Mouse (Mus musculus) lung, adult 2 months (tissue): Measurements from ENCODE around the gene Ppig. TPM values are rescaled to one million over a fixed set of nuclear protein-coding genes. Genes with fewer than 3 reads are reported as not detected.

Experiments used
- DNase-seq: peaks from one replicate; pipeline ENCODE4 v3.0.0; 2022
- H3K4me1 ChIP-seq: fragments of 200-500 bp; 2 replicates; pipeline ENCODE4 v1.6.1; 2011; ENCODE audit warnings: low read length; ENCODE audit not compliant: control insufficient read depth, insufficient read depth
- H3K4me3 ChIP-seq: fragments of 200-500 bp; replicated peaks from 2 replicates; pipeline ENCODE3; 2011; ENCODE audit warnings: low read depth, mild to moderate bottlenecking, control low read depth, low read length; ENCODE audit errors: extremely low read depth
- CTCF ChIP-seq: fragments of 200-500 bp; IDR thresholded peaks from 2 replicates; pipeline ENCODE4 v1.5.1; 2011; ENCODE audit warnings: mild to moderate bottlenecking, low read length, control low read depth; ENCODE audit not compliant: insufficient read depth
- POLR2A ChIP-seq: fragments of 200-500 bp; IDR thresholded peaks from 2 replicates; pipeline ENCODE4 v1.6.1; 2011; ENCODE audit warnings: low read depth, mild to moderate bottlenecking, control low read depth, low read length, borderline replicate concordance; ENCODE audit errors: extremely low read depth
- WGBS: fragments of 180-500 bp; shearing (Covaris S2); methylation state at CpG from one replicate; pipeline ENCODE4 v1.1.7; 2018; 5-methylcytosine and 5-hydroxymethylcytosine counted together
- polyA plus RNA-seq: library from polyadenylated mRNA; depleted of rRNA; stranded (reverse); fragments of >200 nt; gene quantifications from 2 replicates; pipeline ENCODE4 v1.2.3, GENCODE M21; 2012; rRNA removed

Gene Ppig
- polyA plus RNA-seq, 1 experiment, result 2.2 TPM

DNA sequence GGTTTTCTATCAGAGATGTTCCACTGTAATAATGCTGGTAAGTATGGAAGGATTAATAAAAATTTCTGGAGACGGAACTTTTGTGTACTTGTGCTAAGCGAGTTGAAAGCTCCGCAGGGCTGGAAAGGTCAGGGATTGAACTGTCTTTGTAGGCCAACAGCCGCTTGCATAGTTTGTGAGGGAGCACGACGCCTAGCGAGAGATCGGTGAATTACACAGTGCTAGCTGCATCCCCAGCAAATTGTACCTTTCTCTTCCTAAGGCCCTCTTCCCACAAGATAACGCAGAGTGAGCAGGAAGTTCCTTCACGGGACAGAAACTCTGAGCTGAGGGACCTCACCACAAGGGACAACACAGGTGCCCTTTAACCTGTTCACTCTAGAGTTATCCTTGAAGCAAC, 67.9 kb downstream of the Ppig start:
- Histone ChIP-seq H3K4me1 (peaks cover 2% of the 10 kb centered on the region; the same call in 1 of the 2 replicates), H3K4me3 (peak overlapping the region; percentile 86)
- DNase-seq, result peak; percentile 87
- TF ChIP-seq POLR2A (no peak), CTCF (peak; percentile 98)
- under 1% methylated on average over 10 of the region's 10 CpGs for WGBS

- WGBS, result 64% methylated on average over 4 of the region's 4 CpGs
- no peak for DNase-seq
- H3K4me1 ChIP-seq, result peaks cover 2% of the 10 kb centered on the region; the same call in 1 of the 2 replicates
- no peak for TF ChIP-seq POLR2A
- TF ChIP-seq CTCF, result no peak
- H3K4me3 ChIP-seq, result no peak overlapping the region
Measured at GRCm38 (mm10) chr2:69790722-69791121, 68.4 kb downstream of the Ppig start.

DNA sequence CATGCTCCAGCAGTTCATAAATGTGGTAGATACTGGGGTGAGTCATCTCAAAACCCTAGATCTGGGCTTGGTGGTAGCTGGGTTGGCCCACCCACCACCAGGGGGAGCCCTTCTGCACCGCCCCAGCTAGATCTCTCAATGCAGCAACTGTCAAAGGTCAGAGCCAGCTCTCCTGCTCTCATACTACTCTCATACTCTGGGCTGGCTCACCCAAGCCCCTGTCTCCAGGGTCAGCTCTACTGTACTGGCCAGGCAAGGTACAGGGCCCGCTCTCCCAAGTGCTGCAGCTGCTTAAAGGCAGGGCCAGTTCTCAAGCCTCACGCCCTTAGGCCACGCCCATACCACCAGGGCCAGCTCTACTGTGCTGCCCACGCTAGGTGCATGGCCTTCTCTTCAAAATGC, 80.6 kb downstream of the Ppig start:
- DNase-seq, result peak; percentile 77
- whole genome bisulfite sequencing, result 59% methylated on average over 5 of the region's 5 CpGs
- no peaks in the 10 kb centered on the region for H3K4me1 ChIP-seq
- H3K4me3 ChIP-seq, result peak overlapping the region; percentile 54
- peak; percentile 75 for TF ChIP-seq CTCF
- TF ChIP-seq POLR2A, result no peak

Other genes starting within 250 kb of the Ppig start
- gene Lrp2, start 136.5 kb upstream of the Ppig start, polyA plus RNA-seq, result 10.3 and 13.6 TPM in 2 replicates
- gene Bbs5, start 75.4 kb upstream of the Ppig start, polyA plus RNA-seq, result 1.4 and 2.2 TPM in 2 replicates
- gene Klhl41, start 52.4 kb upstream of the Ppig start, polyA plus RNA-seq, result 0.35 and 5.1 TPM in 2 replicates
- gene Fastkd1, start 9.0 kb upstream of the Ppig start, polyA plus RNA-seq, result 3.4 and 4.3 TPM in 2 replicates
- gene Ccdc173, start 67.0 kb downstream of the Ppig start, polyA plus RNA-seq, result 0.37 and 0.54 TPM in 2 replicates
- 42.1 and 57.2 TPM in 2 replicates for gene Phospho2, start 67.1 kb downstream of the Ppig start, polyA plus RNA-seq
- gene Klhl23, start 99.4 kb downstream of the Ppig start, polyA plus RNA-seq, result 3.0 and 5.8 TPM in 2 replicates
- 1.7 and 4.2 TPM in 2 replicates for gene Ssb, start 139.0 kb downstream of the Ppig start, polyA plus RNA-seq
- 4.0 and 4.6 TPM in 2 replicates for gene Mettl5, start 163.1 kb downstream of the Ppig start, polyA plus RNA-seq
- gene Ubr3, start 174.7 kb downstream of the Ppig start, polyA plus RNA-seq, result 10.2 and 14.3 TPM in 2 replicates